Mouse (Mus musculus) heart, adult 2 months (tissue): ENCODE data around the gene Papss1. TPM values are rescaled to one million over a fixed set of nuclear protein-coding genes. Genes with fewer than 3 reads are reported as not detected.

Source experiments
- DNase-seq, 2 experiments: peaks; one replicate each; pipeline ENCODE4 v3.0.0; 2021
- H3K27ac ChIP-seq: fragments of 200-600 bp; 2 replicates; pipeline ENCODE4 v1.8.1; 2022
- H3K27me3 ChIP-seq: fragments of 200-500 bp; 2 replicates; pipeline ENCODE4 v1.6.1; 2012; ENCODE audit warnings: mild to moderate bottlenecking, low read length, inconsistent platforms, mixed read lengths; ENCODE audit not compliant: control insufficient read depth, insufficient read depth
- H3K36me3 ChIP-seq: fragments of 200-500 bp; 2 replicates; pipeline ENCODE4 v1.6.1; 2012; ENCODE audit warnings: low read length, inconsistent platforms; ENCODE audit not compliant: control insufficient read depth, insufficient read depth
- H3K4me1 ChIP-seq: fragments of 200-500 bp; 2 replicates; pipeline ENCODE4 v1.6.1; 2011; ENCODE audit warnings: low read length; ENCODE audit not compliant: control insufficient read depth, insufficient read depth
- H3K4me3 ChIP-seq: fragments of 200-600 bp; 2 replicates; pipeline ENCODE4 v1.8.1; 2022
- H3K79me2 ChIP-seq: fragments of 200-500 bp; replicated peaks from 2 replicates; pipeline ENCODE4 v1.6.1; 2012; ENCODE audit warnings: mild to moderate bottlenecking, inconsistent platforms, low read length, moderate library complexity, mixed read lengths; ENCODE audit not compliant: control insufficient read depth, insufficient read depth
- H3K9ac ChIP-seq: fragments of 200-500 bp; 2 replicates; pipeline ENCODE4 v1.6.1; 2012; ENCODE audit warnings: low read depth, mild to moderate bottlenecking, control low read depth, inconsistent platforms, low read length, mixed read lengths
- CTCF ChIP-seq: fragments of 200-600 bp; IDR thresholded peaks from 2 replicates; pipeline ENCODE4 v1.8.1; 2022; ENCODE audit warnings: antibody characterized with exemption, mild to moderate bottlenecking, moderate library complexity
- EP300 ChIP-seq: fragments of 200-500 bp; IDR thresholded peaks from 2 replicates; pipeline ENCODE4 v1.6.1; 2011; ENCODE audit warnings: low read depth, low read length, control low read depth; ENCODE audit not compliant: insufficient read depth
- POLR2A ChIP-seq: fragments of 200-500 bp; IDR thresholded peaks from 2 replicates; pipeline ENCODE4 v1.6.1; 2011; ENCODE audit warnings: mild to moderate bottlenecking, low read depth, low read length, control low read depth; ENCODE audit not compliant: insufficient read depth
- WGBS: fragments of 180-500 bp; shearing (Covaris S2); methylation state at CpG from one replicate; pipeline ENCODE4 v1.1.7; 2018; 5-methylcytosine and 5-hydroxymethylcytosine counted together
- intact Hi-C: fragments of 180-260 bp; cut with DNase I; formaldehyde crosslinking; loops from one replicate; pipeline ENCODE4 v1.15.1; 2025
- polyA plus RNA-seq: library from polyadenylated mRNA; depleted of rRNA; stranded (reverse); fragments of >200 nt; gene quantifications from 2 replicates; pipeline ENCODE4 v1.2.3, GENCODE M21; 2012
- total RNA-seq, 2 experiments: library from RNA; stranded (reverse); gene quantifications; 2 replicates each; pipeline ENCODE4 v1.2.3; 2021

The Papss1 gene
- total and polyA plus RNA-seq, 3 experiments: 8.0 to 10.0 (median 8.5) TPM

DNA sequence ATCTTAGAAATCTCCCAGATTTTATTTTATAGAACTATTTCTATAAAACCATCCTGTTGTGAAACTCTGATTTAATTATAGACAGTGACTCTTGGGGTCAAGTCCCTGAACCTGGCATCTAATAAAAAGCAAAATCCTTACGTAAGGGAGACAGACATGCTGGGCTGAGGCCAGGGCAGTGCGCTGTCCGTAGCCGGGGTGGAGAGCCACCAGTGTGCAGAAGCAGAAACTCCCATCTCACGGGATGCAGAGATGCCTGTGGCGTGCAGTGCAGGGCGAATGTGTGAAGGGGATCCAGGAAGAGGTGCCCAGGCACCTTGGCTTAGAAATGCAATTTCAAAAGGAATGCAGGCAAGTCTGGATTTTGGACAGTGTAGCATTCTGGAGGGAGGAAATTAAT is 73.6 kb downstream of the Papss1 start:
- Histone ChIP-seq H3K27me3 (no peaks in the 10 kb centered on the region), H3K4me3 (no peak overlapping the region), H3K79me2 (no peaks in the 10 kb centered on the region), H3K27ac (no peak overlapping the region), H3K4me1 (peaks cover 1% of the 10 kb centered on the region; the same call in 1 of the 2 replicates), H3K9ac (no peak overlapping the region), H3K36me3 (no peaks in the 10 kb centered on the region)
- 63% methylated on average over 7 of the region's 7 CpGs for WGBS
- TF ChIP-seq CTCF: no peak
- no peak for TF ChIP-seq EP300
- TF ChIP-seq POLR2A: no peak
- intact Hi-C loops: no loop called here
- DNase-seq: peak; percentile 29 to 38

DNA sequence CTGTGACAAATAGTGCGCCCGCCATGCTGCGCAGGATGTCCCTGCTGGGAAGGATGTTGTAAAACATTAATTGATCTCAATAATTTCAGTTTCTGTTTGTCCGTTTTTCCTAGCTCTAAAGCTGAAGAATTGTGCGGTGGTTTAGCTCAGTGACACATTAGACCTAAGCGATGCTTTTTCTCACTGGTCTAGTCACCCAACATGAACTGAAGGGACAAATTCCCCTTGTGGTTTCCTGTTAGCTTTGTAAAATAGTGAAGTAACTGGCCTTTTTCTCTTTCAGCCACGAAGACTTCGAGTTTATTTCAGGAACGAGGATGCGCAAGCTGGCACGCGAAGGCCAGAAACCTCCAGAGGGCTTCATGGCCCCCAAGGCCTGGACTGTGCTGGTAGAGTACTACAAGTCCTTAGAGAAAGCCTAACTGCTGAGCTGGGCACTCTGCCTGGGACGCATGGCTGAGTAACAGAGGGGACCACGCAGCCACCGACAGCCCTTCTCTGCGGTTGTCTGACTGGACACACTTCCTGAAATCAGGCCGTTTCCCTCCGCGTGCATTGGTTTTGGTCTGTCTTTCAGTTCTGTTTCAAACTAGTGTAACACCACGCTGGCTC is 78.2 kb downstream of the Papss1 start:
- Histone ChIP-seq H3K79me2 (no peaks in the 10 kb centered on the region), H3K27ac (no peak overlapping the region), H3K4me3 (no peak overlapping the region), H3K4me1 (peaks cover 1% of the 10 kb centered on the region; the same call in 1 of the 2 replicates), H3K27me3 (no peaks in the 10 kb centered on the region), H3K9ac (no peak overlapping the region), H3K36me3 (no peaks in the 10 kb centered on the region)
- intact Hi-C loops: no loop called here
- DNase-seq: peak; percentile 30 to 52
- 88% methylated on average over 20 of the region's 20 CpGs for WGBS
- TF ChIP-seq CTCF (no peak), EP300 (no peak), POLR2A (no peak)

DNA sequence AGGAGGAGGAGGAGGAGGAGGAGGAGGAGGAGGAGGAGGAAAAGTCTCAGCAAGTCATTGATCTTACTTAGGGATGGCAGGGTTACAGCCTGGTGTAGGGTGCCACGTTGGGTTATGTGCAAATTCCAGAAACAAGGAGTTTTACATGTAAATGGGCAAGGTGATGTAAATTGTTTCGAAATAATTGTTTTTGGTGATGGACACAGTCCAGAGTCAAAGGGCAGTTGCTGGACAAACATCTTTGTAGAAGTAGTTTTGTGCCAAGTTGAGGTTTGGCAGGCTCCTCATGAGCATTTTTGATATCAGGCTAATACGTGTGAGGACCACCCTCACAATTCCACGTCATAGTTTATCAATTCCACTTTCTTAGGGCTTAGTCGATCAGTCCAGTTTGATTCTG is 80.6 kb downstream of the Papss1 start:
- Histone ChIP-seq H3K79me2 (no peaks in the 10 kb centered on the region), H3K4me3 (no peak overlapping the region), H3K27ac (no peak overlapping the region), H3K27me3 (no peaks in the 10 kb centered on the region), H3K9ac (no peak overlapping the region), H3K4me1 (no peaks in the 10 kb centered on the region), H3K36me3 (no peaks in the 10 kb centered on the region)
- WGBS: 75% methylated on average over 5 of the region's 5 CpGs
- TF ChIP-seq POLR2A: no peak
- DNase-seq: no peak
- intact Hi-C loops: no loop called here

DNA sequence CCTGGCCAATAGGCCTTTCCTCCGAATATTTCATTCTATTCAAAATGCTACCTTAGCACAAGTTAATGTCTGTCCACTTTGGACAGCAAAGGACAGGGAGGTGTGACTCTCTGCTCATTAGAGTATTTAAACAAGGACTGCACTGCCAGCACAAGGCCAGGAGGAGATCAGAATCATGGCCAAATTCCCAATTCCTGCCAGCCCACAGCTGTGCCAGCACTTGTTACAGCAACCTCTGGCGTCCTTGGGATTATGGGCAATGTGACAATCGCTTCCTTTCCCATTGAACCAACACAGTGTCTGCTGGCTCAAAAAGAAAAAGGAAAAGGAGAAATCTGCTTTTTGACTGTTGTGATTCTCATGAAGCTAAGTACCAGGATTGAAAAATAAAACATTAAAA is 89.8 kb downstream of the Papss1 start:
- 64% methylated on average over 3 of the region's 3 CpGs for WGBS
- DNase-seq: no peak
- no peaks in the 10 kb centered on the region for H3K36me3 ChIP-seq
- H3K27ac ChIP-seq: no peak overlapping the region
- no peaks in the 10 kb centered on the region for H3K27me3 ChIP-seq
- intact Hi-C loops: no loop called here
- H3K4me1 ChIP-seq: no peaks in the 10 kb centered on the region
- H3K79me2 ChIP-seq: no peaks in the 10 kb centered on the region
- H3K9ac ChIP-seq: no peak overlapping the region
- TF ChIP-seq CTCF (no peak), EP300 (no peak), POLR2A (no peak)
- H3K4me3 ChIP-seq: no peak overlapping the region

DNA sequence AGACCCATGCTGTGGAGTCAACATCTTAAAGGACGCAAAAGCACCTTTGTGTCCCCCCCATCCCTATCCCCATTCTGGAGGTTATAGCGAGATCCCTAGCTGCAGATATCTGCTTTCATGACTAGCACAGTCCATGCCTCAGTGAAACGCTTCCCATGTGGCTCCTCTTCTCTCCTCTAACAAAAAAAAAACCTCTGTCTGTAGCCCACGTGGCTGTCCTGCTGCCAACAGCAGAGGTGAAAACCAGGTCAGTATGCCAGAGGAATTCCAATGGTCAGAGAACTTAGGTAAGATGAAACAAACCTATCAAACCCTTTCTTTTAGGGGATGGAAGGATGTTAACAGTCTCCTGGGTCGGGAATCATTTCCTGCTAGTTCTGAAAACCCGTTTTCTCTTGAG is 91.5 kb downstream of the Papss1 start:
- Histone ChIP-seq H3K36me3 (no peaks in the 10 kb centered on the region), H3K79me2 (no peaks in the 10 kb centered on the region), H3K9ac (no peak overlapping the region), H3K4me3 (no peak overlapping the region), H3K27me3 (no peaks in the 10 kb centered on the region), H3K4me1 (no peaks in the 10 kb centered on the region), H3K27ac (no peak overlapping the region)
- intact Hi-C loops: no loop called here
- TF ChIP-seq CTCF (no peak), EP300 (no peak), POLR2A (no peak)
- DNase-seq: no peak
- WGBS: 42% methylated on average over 6 of the region's 6 CpGs

DNA sequence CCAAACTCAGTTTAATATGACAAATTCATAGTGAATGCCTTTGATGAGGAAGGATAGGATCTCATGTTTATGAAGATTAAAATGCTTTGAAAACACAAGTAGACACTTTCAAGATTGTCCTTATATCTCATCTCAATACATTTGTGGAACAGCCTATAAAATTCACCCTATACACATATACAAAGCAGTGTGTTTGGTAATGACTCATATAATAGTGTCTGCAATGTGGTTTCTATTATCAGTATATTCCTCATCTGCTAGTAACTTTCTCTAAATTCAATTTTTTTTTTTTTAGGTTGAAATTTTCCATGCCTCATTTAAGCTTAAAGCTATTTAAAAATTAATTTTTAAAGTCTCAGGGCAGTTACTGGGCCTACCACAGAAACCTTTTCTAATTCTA is 95.6 kb downstream of the Papss1 start:
- no peak overlapping the region for H3K4me3 ChIP-seq
- H3K27me3 ChIP-seq: no peaks in the 10 kb centered on the region
- no peaks in the 10 kb centered on the region for H3K4me1 ChIP-seq
- H3K27ac ChIP-seq: no peak overlapping the region
- no peak for TF ChIP-seq EP300
- no peak for TF ChIP-seq CTCF
- TF ChIP-seq POLR2A: no peak
- intact Hi-C loops: no loop called here
- no peak overlapping the region for H3K9ac ChIP-seq
- H3K36me3 ChIP-seq: no peaks in the 10 kb centered on the region
- no peaks in the 10 kb centered on the region for H3K79me2 ChIP-seq
- DNase-seq: no peak
